Mouse (Mus musculus): ENCODE measurements around the gene Lpcat1. TPM values are rescaled to one million over a fixed set of nuclear protein-coding genes. Genes with fewer than 3 reads are reported as not detected.

Lpcat1 gene
- polyA plus RNA-seq, 1 experiment from 2014 or later, result 64.4 TPM

- Histone ChIP-seq H3K27ac (no peak overlapping the region), H3K27me3 (replicated peaks) (no peaks in the 10 kb centered on the region), H3K9ac (no peak overlapping the region), H3K36me3 (replicated peaks) (peaks cover 36% of the 10 kb centered on the region), H3K9me3 (no peaks in the 10 kb centered on the region), H3K4me2 (no peak overlapping the region), H3K4me1 (no peaks in the 10 kb centered on the region), H3K4me3 (no peak overlapping the region)
- 57% methylated on average over 13 of the region's 13 CpGs for WGBS
- peak; percentile 58 for ATAC-seq (replicated peaks)
These were observed 46.0 kb downstream of the Lpcat1 start for GRCm38 (mm10) chr13:73512776-73513673.

DNA sequence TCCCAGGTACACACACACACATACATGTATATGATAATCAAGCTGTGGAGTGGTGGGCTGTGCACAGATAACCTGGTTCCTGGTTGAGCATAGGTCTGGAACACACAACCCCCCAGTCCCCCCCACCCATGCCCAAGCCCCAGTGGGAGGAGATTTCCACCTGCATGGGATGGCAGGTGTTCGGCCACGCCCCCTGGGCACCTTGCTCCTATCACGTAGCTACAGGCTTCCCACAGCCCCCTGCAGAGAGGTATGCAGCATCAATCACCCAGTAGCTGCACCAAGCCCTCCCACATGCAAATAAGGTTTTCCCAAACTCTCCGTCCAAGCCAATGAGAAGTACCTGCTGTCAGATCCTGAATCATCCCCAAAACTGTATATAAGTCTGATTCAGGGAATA, 49.9 kb downstream of the Lpcat1 start:
- H3K4me2 ChIP-seq, result no peak overlapping the region
- no peak overlapping the region for H3K4me3 ChIP-seq
- no peak overlapping the region for H3K9ac ChIP-seq
- no peak overlapping the region for H3K27ac ChIP-seq
- no peaks in the 10 kb centered on the region for H3K9me3 ChIP-seq
- no peaks in the 10 kb centered on the region for H3K4me1 ChIP-seq
- peaks cover 33% of the 10 kb centered on the region for H3K36me3 ChIP-seq (replicated peaks)
- no peaks in the 10 kb centered on the region for H3K27me3 ChIP-seq (replicated peaks)
- no peak for ATAC-seq (replicated peaks)
- WGBS, result 72% methylated on average over 4 of the region's 4 CpGs

GRCm38 (mm10) chr13:73533716-73534115, 66.7 kb downstream of the Lpcat1 start:
- Histone ChIP-seq H3K9ac (no peak overlapping the region), H3K27ac (no peak overlapping the region), H3K27me3 (replicated peaks) (peaks cover 40% of the 10 kb centered on the region), H3K36me3 (replicated peaks) (no peaks in the 10 kb centered on the region), H3K4me2 (no peak overlapping the region), H3K9me3 (no peaks in the 10 kb centered on the region), H3K4me1 (peaks cover 12% of the 10 kb centered on the region), H3K4me3 (no peak overlapping the region)
- WGBS, result 81% methylated on average over 3 of the region's 3 CpGs
- ATAC-seq (replicated peaks), result no peak

GRCm38 (mm10) chr13:73535287-73535686, 68.3 kb downstream of the Lpcat1 start:
- H3K9me3 ChIP-seq, result no peaks in the 10 kb centered on the region
- peaks cover 40% of the 10 kb centered on the region for H3K27me3 ChIP-seq (replicated peaks)
- WGBS, result 59% methylated on average over 3 of the region's 3 CpGs
- H3K4me3 ChIP-seq, result no peak overlapping the region
- H3K36me3 ChIP-seq (replicated peaks), result no peaks in the 10 kb centered on the region
- no peak for ATAC-seq (replicated peaks)
- peaks cover 12% of the 10 kb centered on the region for H3K4me1 ChIP-seq
- no peak overlapping the region for H3K4me2 ChIP-seq
- no peak overlapping the region for H3K27ac ChIP-seq
- H3K9ac ChIP-seq, result no peak overlapping the region

DNA sequence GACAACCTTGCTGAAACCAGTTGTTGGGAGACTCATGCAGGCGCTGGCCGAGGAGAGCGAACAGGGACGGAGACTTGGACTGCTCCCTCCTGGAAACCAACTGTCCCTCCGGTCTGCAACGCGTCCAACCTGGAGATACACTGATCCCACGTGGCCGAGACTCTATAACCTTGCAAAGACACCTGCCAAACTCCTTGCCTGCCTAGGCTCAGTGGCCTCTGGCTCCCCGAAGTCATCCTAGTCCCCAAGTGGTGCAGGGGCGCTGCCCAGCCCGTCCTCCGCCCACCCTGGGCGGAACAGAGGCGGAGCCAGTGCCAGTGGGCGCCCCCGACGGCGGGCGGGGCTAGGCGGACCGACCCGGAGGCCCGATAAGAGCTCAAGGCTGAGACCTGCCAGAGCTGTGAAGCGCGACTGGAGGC, 69.4 kb downstream of the Lpcat1 start, which contains the start of gene Slc6a3:
Slc6a3 (plus strand) TSS at position 345 of the 419 bp plus-strand sequence.
- WGBS, result under 1% methylated on average over 26 of the region's 26 CpGs
- H3K27ac ChIP-seq, result no peak within 1 kb of the TSS
- peak within 1 kb of the TSS; percentile 46 for H3K4me3 ChIP-seq

GRCm38 (mm10) chr13:73536824-73537223, 69.8 kb downstream of the Lpcat1 start:
- H3K4me3 ChIP-seq, result peak overlapping the region; percentile 46
- no peak overlapping the region for H3K27ac ChIP-seq
- ATAC-seq (replicated peaks), result 0 out of 2 replicates have a peak, but pooled peaks have one; percentile 30
- no peaks in the 10 kb centered on the region for H3K36me3 ChIP-seq (replicated peaks)
- peaks cover 40% of the 10 kb centered on the region for H3K27me3 ChIP-seq (replicated peaks)
- peak overlapping the region; percentile 31; the same call in 1 of the 2 replicates for H3K9ac ChIP-seq
- 15% methylated on average over 13 of the region's 13 CpGs for WGBS
- H3K9me3 ChIP-seq, result no peaks in the 10 kb centered on the region
- peak overlapping the region; percentile 91 for H3K4me2 ChIP-seq
- peaks cover 12% of the 10 kb centered on the region for H3K4me1 ChIP-seq

More for the DNA sequence above, 69.4 kb downstream of the Lpcat1 start, which contains the start of gene Slc6a3:
- no peaks in the 10 kb centered on the region for H3K9me3 ChIP-seq
- H3K36me3 ChIP-seq (replicated peaks), result no peaks in the 10 kb centered on the region
- peaks cover 40% of the 10 kb centered on the region for H3K27me3 ChIP-seq (replicated peaks)
- ATAC-seq (replicated peaks), result peak; percentile 82
- H3K9ac ChIP-seq, result peak within 1 kb of the TSS; percentile 31
- peak within 1 kb of the TSS; percentile 91 for H3K4me2 ChIP-seq
- peaks cover 12% of the 10 kb centered on the region for H3K4me1 ChIP-seq

DNA sequence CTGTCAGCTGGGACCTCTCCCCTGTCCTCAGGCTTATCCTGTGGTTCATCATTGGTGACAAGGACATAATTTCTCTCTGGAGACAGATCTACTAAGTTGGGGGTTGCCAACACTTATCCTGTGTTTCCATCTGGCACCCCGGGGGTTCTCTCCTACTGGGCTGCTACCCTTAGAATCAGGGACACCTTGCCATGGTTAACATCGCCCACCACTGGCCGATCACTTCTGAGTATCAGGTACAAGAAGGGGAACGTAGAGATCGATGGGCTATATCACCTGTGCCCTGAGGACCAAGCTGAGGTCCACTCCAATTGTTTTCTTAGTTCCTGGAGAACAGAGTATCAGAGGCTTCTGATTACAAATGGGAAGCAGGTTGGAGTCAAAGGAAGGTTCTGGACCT, 97.2 kb downstream of the Lpcat1 start:
- WGBS, result 89% methylated on average over 5 of the region's 5 CpGs
- no peak for ATAC-seq (replicated peaks)
- Histone ChIP-seq H3K27ac (no peak overlapping the region), H3K9ac (no peak overlapping the region), H3K4me1 (no peaks in the 10 kb centered on the region), H3K4me3 (no peak overlapping the region), H3K4me2 (no peak overlapping the region), H3K9me3 (no peaks in the 10 kb centered on the region), H3K27me3 (replicated peaks) (no peaks in the 10 kb centered on the region), H3K36me3 (replicated peaks) (no peaks in the 10 kb centered on the region)

Other genes starting within 250 kb of the Lpcat1 start
- gene Irx4, start 206.7 kb upstream of the Lpcat1 start, polyA plus RNA-seq (2015; fragmentation: Nextera tagmentation; extraction: Ambion mirVana), result 0.96 and 1.7 TPM in 2 replicates
- gene Mrpl36, start 138.7 kb upstream of the Lpcat1 start, polyA plus RNA-seq (2015; fragmentation: Nextera tagmentation; extraction: Ambion mirVana), result 74.3 and 78.9 TPM in 2 replicates
- 390 and 410 TPM in 2 replicates for gene Ndufs6, start 138.7 kb upstream of the Lpcat1 start, polyA plus RNA-seq (2015; fragmentation: Nextera tagmentation; extraction: Ambion mirVana)
- 10.9 and 13.3 TPM in 2 replicates for gene Slc6a3, start 69.5 kb downstream of the Lpcat1 start, polyA plus RNA-seq (2015; fragmentation: Nextera tagmentation; extraction: Ambion mirVana)
- 143 and 156 TPM in 2 replicates for gene Clptm1l, start 136.8 kb downstream of the Lpcat1 start, polyA plus RNA-seq (2015; fragmentation: Nextera tagmentation; extraction: Ambion mirVana)
- gene Tert, start 159.7 kb downstream of the Lpcat1 start, polyA plus RNA-seq (2015; fragmentation: Nextera tagmentation; extraction: Ambion mirVana), result 7.9 and 8.3 TPM in 2 replicates
- gene Slc6a18, start 210.8 kb downstream of the Lpcat1 start, polyA plus RNA-seq (2015; fragmentation: Nextera tagmentation; extraction: Ambion mirVana), result not detected in 2 replicates
- gene Slc6a19, start 237.7 kb downstream of the Lpcat1 start, polyA plus RNA-seq (2015; fragmentation: Nextera tagmentation; extraction: Ambion mirVana), result 0.23 and 0.32 TPM in 2 replicates

Measured in midbrain, embryonic 15.5 days (tissue).